Mouse (Mus musculus): Measurements from ENCODE around the gene Swt1. TPM values are rescaled to one million over a fixed set of nuclear protein-coding genes. Genes with fewer than 3 reads are reported as not detected.

Swt1 gene
- polyA plus RNA-seq, 1 experiment: 21.6 TPM

- no peaks in the 10 kb centered on the region for H3K27me3 ChIP-seq (ENCODE audit: control insufficient read depth, insufficient read depth, low read length)
- WGBS: 2% methylated on average over 17 of the region's 17 CpGs
- no peak for TF ChIP-seq POLR2A (IDR thresholded peaks at IDR 0.05; ENCODE audit: borderline replicate concordance, insufficient read depth, low read length)
- TF ChIP-seq CTCF (IDR thresholded peaks at IDR 0.05; ENCODE audit: borderline replicate concordance, insufficient read depth, low read depth, low read length): no peak
- peak overlapping the region; percentile 93 for H3K4me3 ChIP-seq (replicated peaks; ENCODE audit: insufficient read depth, low read depth, low read length)
- peak; percentile 29 to 33 for DNase-seq
- peak overlapping the region; percentile 91 for H3K27ac ChIP-seq (ENCODE audit: insufficient read depth, low read length)
- peaks cover 3% of the 10 kb centered on the region for H3K4me1 ChIP-seq (ENCODE audit: control insufficient read depth, insufficient read depth, low read length)
Measured at GRCm38 (mm10) chr1:151343571-151344282, 84.5 kb downstream of the Swt1 start.

- no peaks in the 10 kb centered on the region for H3K27me3 ChIP-seq (ENCODE audit: control insufficient read depth, insufficient read depth, low read length)
- 46% methylated on average over 6 of the region's 6 CpGs for WGBS
- H3K27ac ChIP-seq (ENCODE audit: insufficient read depth, low read length): no peak overlapping the region
- no peak for TF ChIP-seq CTCF (IDR thresholded peaks at IDR 0.05; ENCODE audit: borderline replicate concordance, insufficient read depth, low read depth, low read length)
- TF ChIP-seq POLR2A (IDR thresholded peaks at IDR 0.05; ENCODE audit: borderline replicate concordance, insufficient read depth, low read length): no peak
- DNase-seq: peak in 1 of 2 experiments; percentile 26
- no peak overlapping the region for H3K4me3 ChIP-seq (replicated peaks; ENCODE audit: insufficient read depth, low read depth, low read length)
- H3K4me1 ChIP-seq (ENCODE audit: control insufficient read depth, insufficient read depth, low read length): peaks cover 3% of the 10 kb centered on the region; the same call in 1 of the 2 replicates
Measured at GRCm38 (mm10) chr1:151342968-151343367, 85.3 kb downstream of the Swt1 start.

DNA sequence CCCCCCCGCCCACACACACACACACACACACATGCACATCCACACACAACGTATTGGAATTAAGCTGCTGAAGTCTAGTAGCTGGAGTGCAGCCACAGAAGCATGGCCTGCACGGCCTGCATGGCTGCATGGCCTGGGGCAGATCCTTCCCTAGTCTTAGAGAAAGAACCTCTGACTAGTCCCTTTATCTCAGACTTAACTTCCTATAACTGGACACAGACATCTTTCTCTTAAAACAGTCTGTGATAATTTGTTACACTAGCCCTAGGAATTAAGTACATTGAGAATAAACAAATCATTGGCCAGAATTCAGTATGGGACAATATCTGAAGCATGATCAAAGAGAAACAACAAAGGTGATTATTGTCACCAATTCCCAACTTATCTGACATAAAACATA is 85.9 kb downstream of the Swt1 start:
- Histone ChIP-seq H3K4me1 (ENCODE audit: control insufficient read depth, insufficient read depth, low read length) (peaks cover 3% of the 10 kb centered on the region; the same call in 1 of the 2 replicates), H3K27ac (ENCODE audit: insufficient read depth, low read length) (no peak overlapping the region), H3K27me3 (ENCODE audit: control insufficient read depth, insufficient read depth, low read length) (no peaks in the 10 kb centered on the region), H3K4me3 (replicated peaks; ENCODE audit: insufficient read depth, low read depth, low read length) (no peak overlapping the region)
- DNase-seq: no peak
- 72% methylated on average over 3 of the region's 3 CpGs for WGBS
- TF ChIP-seq CTCF (IDR thresholded peaks at IDR 0.05; ENCODE audit: borderline replicate concordance, insufficient read depth, low read depth, low read length) (no peak), POLR2A (IDR thresholded peaks at IDR 0.05; ENCODE audit: borderline replicate concordance, insufficient read depth, low read length) (no peak)

DNA sequence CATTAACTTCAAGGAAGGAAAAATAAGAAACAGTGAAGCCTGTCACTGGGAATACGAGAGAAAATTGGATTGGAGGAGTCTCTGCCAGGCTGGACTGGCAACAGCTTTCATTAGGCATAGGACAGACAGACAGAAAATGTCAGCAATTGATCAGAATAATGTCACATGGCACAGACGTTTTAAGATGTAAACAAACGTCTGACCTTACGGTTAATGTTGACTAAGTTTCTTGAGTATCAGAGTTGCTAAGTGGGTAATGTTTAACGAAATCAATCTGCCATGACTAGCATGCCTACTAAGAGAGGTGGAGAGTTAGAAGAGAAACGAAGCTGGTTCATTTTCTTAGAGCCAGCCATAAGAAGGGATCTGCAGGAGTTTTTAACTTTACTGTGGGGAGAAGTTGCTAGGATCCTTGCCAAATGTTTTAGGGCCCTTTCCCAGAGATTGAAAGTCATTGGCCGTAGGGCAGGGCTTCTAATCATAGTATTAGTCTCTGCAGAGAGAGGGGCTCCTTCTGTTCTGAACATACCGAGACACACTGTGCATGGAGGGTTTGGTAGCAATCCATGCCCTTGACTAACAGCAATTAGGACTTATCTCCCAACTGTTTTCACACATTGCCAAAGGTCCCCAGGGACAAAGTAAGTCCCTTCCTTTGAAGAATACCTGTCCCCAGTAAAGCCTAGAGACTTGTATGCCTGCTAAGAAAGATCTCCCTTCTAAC is 86.8 kb downstream of the Swt1 start:
- WGBS: 79% methylated on average over 8 of the region's 8 CpGs
- H3K4me3 ChIP-seq (replicated peaks; ENCODE audit: insufficient read depth, low read depth, low read length): no peak overlapping the region

GRCm38 (mm10) chr1:151338941-151339340 is 89.3 kb downstream of the Swt1 start:
- DNase-seq: no peak
- 44% methylated on average over 2 of the region's 2 CpGs for WGBS
- Histone ChIP-seq H3K4me3 (replicated peaks; ENCODE audit: insufficient read depth, low read depth, low read length) (no peak overlapping the region), H3K27ac (ENCODE audit: insufficient read depth, low read length) (no peak overlapping the region), H3K27me3 (ENCODE audit: control insufficient read depth, insufficient read depth, low read length) (no peaks in the 10 kb centered on the region), H3K4me1 (ENCODE audit: control insufficient read depth, insufficient read depth, low read length) (peaks cover 3% of the 10 kb centered on the region; the same call in 1 of the 2 replicates)
- TF ChIP-seq CTCF (IDR thresholded peaks at IDR 0.05; ENCODE audit: borderline replicate concordance, insufficient read depth, low read depth, low read length): no peak
- TF ChIP-seq POLR2A (IDR thresholded peaks at IDR 0.05; ENCODE audit: borderline replicate concordance, insufficient read depth, low read length): no peak

More for the DNA sequence above, 86.8 kb downstream of the Swt1 start:
- TF ChIP-seq POLR2A (IDR thresholded peaks at IDR 0.05; ENCODE audit: borderline replicate concordance, insufficient read depth, low read length): no peak
- TF ChIP-seq CTCF (IDR thresholded peaks at IDR 0.05; ENCODE audit: borderline replicate concordance, insufficient read depth, low read depth, low read length): no peak
- no peak for DNase-seq
- Histone ChIP-seq H3K4me1 (ENCODE audit: control insufficient read depth, insufficient read depth, low read length) (peaks cover 3% of the 10 kb centered on the region; the same call in 1 of the 2 replicates), H3K27me3 (ENCODE audit: control insufficient read depth, insufficient read depth, low read length) (no peaks in the 10 kb centered on the region), H3K27ac (ENCODE audit: insufficient read depth, low read length) (no peak overlapping the region)

DNA sequence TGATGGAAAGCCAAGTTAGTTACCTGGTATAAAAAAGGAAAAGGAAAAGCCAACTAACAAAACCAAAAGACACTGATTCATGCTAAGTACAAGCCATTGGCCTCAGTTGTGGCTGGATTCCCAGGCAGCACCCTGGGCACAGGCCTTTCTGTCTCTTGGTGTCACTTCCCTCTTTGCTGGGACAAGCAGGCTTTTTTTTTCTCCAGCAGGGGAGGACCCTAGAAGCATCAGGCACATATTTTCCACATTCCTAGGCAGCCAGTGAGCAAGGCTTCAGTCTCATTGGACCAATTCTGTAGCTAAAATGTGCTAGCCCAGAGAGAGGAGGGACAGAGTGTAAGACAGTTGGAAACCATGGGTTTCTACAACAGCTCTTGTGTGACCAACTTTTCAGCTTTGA is 90.0 kb downstream of the Swt1 start:
- Histone ChIP-seq H3K27me3 (ENCODE audit: control insufficient read depth, insufficient read depth, low read length) (no peaks in the 10 kb centered on the region), H3K4me3 (replicated peaks; ENCODE audit: insufficient read depth, low read depth, low read length) (no peak overlapping the region), H3K4me1 (ENCODE audit: control insufficient read depth, insufficient read depth, low read length) (peaks cover 3% of the 10 kb centered on the region; the same call in 1 of the 2 replicates), H3K27ac (ENCODE audit: insufficient read depth, low read length) (no peak overlapping the region)
- DNase-seq: no peak
- TF ChIP-seq CTCF (IDR thresholded peaks at IDR 0.05; ENCODE audit: borderline replicate concordance, insufficient read depth, low read depth, low read length): no peak
- no peak for TF ChIP-seq POLR2A (IDR thresholded peaks at IDR 0.05; ENCODE audit: borderline replicate concordance, insufficient read depth, low read length)

DNA sequence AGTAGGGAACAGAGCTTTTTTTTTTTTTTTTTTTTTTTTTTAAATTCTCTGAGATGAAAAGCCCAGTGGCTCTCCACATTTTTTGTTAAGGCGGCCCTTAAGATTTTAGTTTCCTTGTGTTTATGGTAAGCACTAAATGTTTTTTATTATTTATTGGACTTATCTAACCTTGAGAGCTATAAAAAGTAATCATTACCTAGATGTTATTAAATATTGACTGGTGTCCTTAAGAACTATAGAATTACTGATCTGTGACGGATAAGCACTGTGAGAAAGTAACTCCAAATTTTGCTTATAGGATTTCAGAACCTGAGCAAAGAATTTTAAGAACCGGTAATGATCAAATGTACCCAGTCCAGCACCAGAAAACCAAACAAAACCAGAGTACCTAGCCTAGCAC is 95.4 kb downstream of the Swt1 start:
- Histone ChIP-seq H3K4me1 (ENCODE audit: control insufficient read depth, insufficient read depth, low read length) (no peaks in the 10 kb centered on the region), H3K27ac (ENCODE audit: insufficient read depth, low read length) (no peak overlapping the region), H3K27me3 (ENCODE audit: control insufficient read depth, insufficient read depth, low read length) (no peaks in the 10 kb centered on the region), H3K4me3 (replicated peaks; ENCODE audit: insufficient read depth, low read depth, low read length) (no peak overlapping the region)
- TF ChIP-seq POLR2A (IDR thresholded peaks at IDR 0.05; ENCODE audit: borderline replicate concordance, insufficient read depth, low read length): no peak
- TF ChIP-seq CTCF (IDR thresholded peaks at IDR 0.05; ENCODE audit: borderline replicate concordance, insufficient read depth, low read depth, low read length): no peak
- DNase-seq: no peak
- WGBS: 97% methylated on average over 3 of the region's 3 CpGs

DNA sequence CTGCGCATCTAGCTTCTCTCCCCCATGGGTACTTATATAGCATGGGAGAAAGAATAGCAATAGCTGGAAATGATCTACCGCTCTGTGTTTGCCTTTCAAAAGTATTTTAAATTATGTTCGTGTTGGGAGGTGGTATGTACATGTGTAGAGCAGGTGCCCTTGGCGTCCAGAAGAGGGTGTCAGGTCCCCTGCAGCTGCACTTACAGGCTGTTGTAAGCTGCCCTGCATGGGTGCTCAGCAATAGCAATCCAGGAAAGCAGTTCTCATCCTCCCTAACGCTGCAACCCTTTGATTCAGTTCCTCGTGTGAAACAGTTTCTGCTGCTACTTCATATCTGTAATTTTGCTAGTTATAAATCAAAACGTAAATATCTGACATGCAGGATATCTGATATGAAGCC is 98.7 kb downstream of the Swt1 start:
- WGBS: 84% methylated on average over 7 of the region's 7 CpGs
- H3K27ac ChIP-seq (ENCODE audit: insufficient read depth, low read length): no peak overlapping the region
- no peak for TF ChIP-seq CTCF (IDR thresholded peaks at IDR 0.05; ENCODE audit: borderline replicate concordance, insufficient read depth, low read depth, low read length)
- TF ChIP-seq POLR2A (IDR thresholded peaks at IDR 0.05; ENCODE audit: borderline replicate concordance, insufficient read depth, low read length): no peak
- DNase-seq: no peak
- H3K4me1 ChIP-seq (ENCODE audit: control insufficient read depth, insufficient read depth, low read length): no peaks in the 10 kb centered on the region
- H3K27me3 ChIP-seq (ENCODE audit: control insufficient read depth, insufficient read depth, low read length): no peaks in the 10 kb centered on the region
- H3K4me3 ChIP-seq (replicated peaks; ENCODE audit: insufficient read depth, low read depth, low read length): no peak overlapping the region

All from cerebellum, adult 2 months (tissue).